Comparison of ENCODE assay signal across 23 mouse cellular contexts in genomic region chr11:120173213-120173612, GRCm38 (mm10). TPM values are rescaled to one million over a fixed set of nuclear protein-coding genes. Genes with fewer than 3 reads are reported as not detected.
DNase-seq lines count a peak whose midpoint lies in the region; ATAC-seq lines count a peak whose summit lies in the region.
"Had no signal": no experiment of that assay in that cellular context is flagged by ENCODE, and none has a peak within 500 bp of the region (broad histone marks: within the 10 kb centered on the region; RNA-seq: fewer than 3 reads in every experiment).

No protein-coding gene starts in this region.

- peak; percentile 81; the same call in 1 of the 2 replicates for ATAC-seq in frontal cortex, adult (ENCODE audit: low TSS enrichment)
- ATAC-seq: activated CD4-positive, CD25-positive, alpha-beta regulatory T cell, adult 4 months; CD4-positive, CD25-positive, alpha-beta regulatory T cell, adult 4 months; forebrain, embryonic 14.5 days; Patski had no signal

- no peak for DNase-seq in frontal cortex, postnatal 10 days (ENCODE audit: low spot score in 2 of 2)
- peak; percentile 39 to 45 for DNase-seq in left cerebral cortex, postnatal 14 days (ENCODE audit: low spot score in 2 of 2)
- DNase-seq in left cerebral cortex, adult 8-10 months (ENCODE audit: low spot score in 2 of 2), result no peak
- peak; percentile 33 to 42 for DNase-seq in right cerebral cortex, adult 2 months (ENCODE audit: low spot score in 2 of 2)
- no peak for DNase-seq in right cerebral cortex, postnatal 14 days
- peak; percentile 32 for DNase-seq in right cerebral cortex, postnatal 25 days
- DNase-seq in right cerebral cortex, postnatal 36 days (ENCODE audit: low spot score in 2 of 2), result no peak
- DNase-seq: adrenal gland, adult 8-10 months; adrenal gland, postnatal 14 days; adrenal gland, postnatal 36 days; B cell, adult 2 months; cerebellum, adult 11 months; cerebellum, adult 18-20 months; cerebellum, adult 8-10 months; cerebellum, adult 9-11 months; cerebellum, postnatal 14 days; cerebellum, postnatal 36 days; embryo, embryonic 11 days had no signal

- intact Hi-C loops in left cerebral cortex, postnatal 14 days (cut with DNase I), result no loop called here

RNA-seq across cellular contexts. Expression of gene Slc38a10, which starts 22.1 kb away (rescaled TPM):
- total RNA-seq in left cerebral cortex, postnatal 14 days (2021), result 10 to 100 TPM; 94.9 to 95.2 TPM
- 10 to 100 TPM; 80.0 to 98.8 (median 89.6) TPM for total RNA-seq in left cerebral cortex, adult 8-10 months (2022)

RNA-seq across cellular contexts. Expression of gene Bahcc1, which starts 59.5 kb away (rescaled TPM):
- 10 to 100 TPM; 16.4 to 17.6 TPM for total RNA-seq in left cerebral cortex, postnatal 14 days (2021)
- 10 to 100 TPM; 20.8 to 23.0 (median 21.6) TPM for total RNA-seq in left cerebral cortex, adult 8-10 months (2022)

Comparison
In these comparisons a context has a peak if more than half of its experiments do, and no peak if none do; other contexts are left out.
1. DNase-seq: peak in left cerebral cortex, postnatal 14 days (2 of 2), right cerebral cortex, adult 2 months (2 of 2) and right cerebral cortex, postnatal 25 days (single experiment); none in frontal cortex, postnatal 10 days (0 of 2), left cerebral cortex, adult 8-10 months (0 of 2), right cerebral cortex, postnatal 14 days (single experiment) and right cerebral cortex, postnatal 36 days (0 of 2).